8 mouse cellular contexts compared by ENCODE assay signal in genomic region chr6:113343177-113344092, GRCm38 (mm10). TPM values are rescaled to one million over a fixed set of nuclear protein-coding genes. Genes with fewer than 3 reads are reported as not detected.
DNase-seq lines count a peak whose midpoint lies in the region; ATAC-seq and TF ChIP-seq lines count a peak whose summit lies in the region.

TSS of gene Camk1 (minus strand) at chr6:113343984.

- peak; percentile 88 for ATAC-seq in embryonic facial prominence, embryonic 15.5 days (ENCODE audit: insufficient number of reproducible peaks, low FRiP score, low TSS enrichment, low read depth)
- peak; percentile 79 for ATAC-seq in midbrain, embryonic 16.5 days

- H3K9ac ChIP-seq in embryonic facial prominence, embryonic 15.5 days = peak within 1 kb of the TSS; percentile 78
- H3K9ac ChIP-seq in midbrain, embryonic 16.5 days (ENCODE audit: low read depth, low read length) = peak within 1 kb of the TSS; percentile 91

- H3K4me3 ChIP-seq in bone marrow macrophage, adult 2 months (ENCODE audit: insufficient read depth, low read length) = peak within 1 kb of the TSS; percentile 74
- peak within 1 kb of the TSS; percentile 64 for H3K4me3 ChIP-seq in embryonic facial prominence, embryonic 15.5 days (replicated peaks)
- peak within 1 kb of the TSS; percentile 74 for H3K4me3 ChIP-seq in heart, embryonic 10.5 days
- peak within 1 kb of the TSS; percentile 67 for H3K4me3 ChIP-seq in midbrain, embryonic 16.5 days (ENCODE audit: low read depth, low read length)

- H3K9me3 ChIP-seq in embryonic facial prominence, embryonic 15.5 days (replicated peaks) = no peaks in the 10 kb centered on the region
- H3K9me3 ChIP-seq in heart, embryonic 10.5 days = no peaks in the 10 kb centered on the region
- no peaks in the 10 kb centered on the region for H3K9me3 ChIP-seq in midbrain, embryonic 16.5 days (replicated peaks; ENCODE audit: control insufficient read depth, low read length, poor library complexity, severe bottlenecking)

- no peak for TF ChIP-seq CTCF in bone marrow macrophage, adult 2 months (IDR thresholded peaks at IDR 0.05; ENCODE audit: low read depth, low read length)

- H3K27me3 ChIP-seq in embryonic facial prominence, embryonic 15.5 days = no peaks in the 10 kb centered on the region
- H3K27me3 ChIP-seq in heart, embryonic 10.5 days (ENCODE audit: insufficient read depth, poor library complexity, severe bottlenecking) = no peaks in the 10 kb centered on the region
- H3K27me3 ChIP-seq in midbrain, embryonic 16.5 days (ENCODE audit: control insufficient read depth, insufficient read depth, low read depth, low read length) = no peaks in the 10 kb centered on the region

- H3K27ac ChIP-seq in bone marrow macrophage, adult 2 months (ENCODE audit: insufficient read depth, low read depth, low read length) = peak within 1 kb of the TSS; percentile 99
- H3K27ac ChIP-seq in embryonic facial prominence, embryonic 15.5 days (replicated peaks) = peak within 1 kb of the TSS; percentile 24; the same call in 1 of the 2 replicates
- H3K27ac ChIP-seq in heart, embryonic 10.5 days = peak within 1 kb of the TSS; percentile 91
- peak within 1 kb of the TSS; percentile 65 for H3K27ac ChIP-seq in midbrain, embryonic 16.5 days (ENCODE audit: low read length)

- 12% methylated on average over 32 of the region's 32 CpGs for WGBS in embryonic facial prominence, embryonic 15.5 days
- 11% methylated on average over 32 of the region's 32 CpGs for WGBS in heart, embryonic 10.5 days
- 18% methylated on average over 28 of the region's 32 CpGs for WGBS in midbrain, embryonic 16.5 days

- H3K36me3 ChIP-seq in embryonic facial prominence, embryonic 15.5 days = peaks cover 23% of the 10 kb centered on the region
- H3K36me3 ChIP-seq in heart, embryonic 10.5 days = peaks cover 25% of the 10 kb centered on the region
- no peaks in the 10 kb centered on the region; the same call in 1 of the 2 replicates for H3K36me3 ChIP-seq in midbrain, embryonic 16.5 days (ENCODE audit: control insufficient read depth, insufficient read depth, low read length)

- no peak for TF ChIP-seq POLR2A in bone marrow macrophage, adult 2 months (IDR thresholded peaks at IDR 0.05; ENCODE audit: borderline replicate concordance, low read depth, low read length)

- H3K4me2 ChIP-seq in embryonic facial prominence, embryonic 15.5 days (replicated peaks) = peak within 1 kb of the TSS; percentile 61
- H3K4me2 ChIP-seq in midbrain, embryonic 16.5 days (ENCODE audit: low read length) = peak within 1 kb of the TSS; percentile 78

- DNase-seq in 3T3-L1 (ENCODE audit: low read depth, low spot score) (peak; percentile 84), liver (peak; percentile 77)
- peak; percentile 87 for DNase-seq in heart, embryonic 10.5 days (ENCODE audit: low spot score)
- peak; percentile 82 for DNase-seq in kidney, adult 9 months
- DNase-seq in spleen, postnatal 4 days (ENCODE audit: low spot score in 2 of 2) = peak; percentile 52 to 79

- H3K4me1 ChIP-seq in bone marrow macrophage, adult 2 months (ENCODE audit: control insufficient read depth, insufficient read depth, low read length) = peaks cover 31% of the 10 kb centered on the region
- H3K4me1 ChIP-seq in embryonic facial prominence, embryonic 15.5 days = peaks cover 26% of the 10 kb centered on the region
- H3K4me1 ChIP-seq in heart, embryonic 10.5 days = peaks cover 33% of the 10 kb centered on the region
- peaks cover 18% of the 10 kb centered on the region for H3K4me1 ChIP-seq in midbrain, embryonic 16.5 days (ENCODE audit: control insufficient read depth, insufficient read depth, low read length)

RNA-seq across cellular contexts. Expression of gene Camk1, which starts in this region (rescaled TPM):
- 216 and 226 TPM in 2 replicates for polyA plus RNA-seq in bone marrow macrophage, adult 2 months (2012; ENCODE audit: insufficient read depth, insufficient read length, missing spikeins)
- polyA plus RNA-seq in embryonic facial prominence, embryonic 15.5 days (2015; fragmentation: Nextera tagmentation; extraction: Ambion mirVana) = 100 and 101 TPM in 2 replicates
- polyA plus RNA-seq in heart, embryonic 10.5 days (2016; fragmentation: Nextera tagmentation; extraction: Ambion mirVana) = 82.7 and 89.2 TPM in 2 replicates
- polyA plus RNA-seq in midbrain, embryonic 16.5 days (2015; fragmentation: Nextera tagmentation; extraction: Ambion mirVana) = 121 and 132 TPM in 2 replicates

Comparison
In these comparisons a context has a peak if more than half of its experiments do, and no peak if none do; other contexts are left out.
1. Peak in every context shown above with its lines: DNase-seq, ATAC-seq, H3K4me3 ChIP-seq and H3K27ac ChIP-seq.
2. H3K27ac ChIP-seq: peak in every context shown above with its lines; median percentile 99 in bone marrow macrophage, adult 2 months; 91 in heart, embryonic 10.5 days; 65 in midbrain, embryonic 16.5 days; 24 in embryonic facial prominence, embryonic 15.5 days.